Mouse (Mus musculus) left cerebral cortex, postnatal 25 days (tissue): ENCODE results near the gene Smim10l2a. TPM values are rescaled to one million over a fixed set of nuclear protein-coding genes. Genes with fewer than 3 reads are reported as not detected.
"Not testable (repeated sequence)": the region's sequence is repeated elsewhere in the genome, so short reads cannot be mapped to it uniquely, and the experiment has no call there.

Experiments used
- DNase-seq, 2 experiments: peaks; one replicate each; pipeline ENCODE4 v3.0.0; 2022; ENCODE audit warnings: low spot score in 2 of 2, mixed read lengths in 1 of 2
- intact Hi-C: fragments of 180-260 bp; cut with DNase I; formaldehyde crosslinking; loops from one replicate; pipeline ENCODE4 v1.15.1; 2025
- total RNA-seq, 2 experiments: library from RNA; stranded (reverse); gene quantifications; 2 replicates each; pipeline ENCODE4 v1.2.3; 2021

Gene Smim10l2a
- total RNA-seq, result 10 to 100 TPM; 21.2 to 27.9 TPM

DNA sequence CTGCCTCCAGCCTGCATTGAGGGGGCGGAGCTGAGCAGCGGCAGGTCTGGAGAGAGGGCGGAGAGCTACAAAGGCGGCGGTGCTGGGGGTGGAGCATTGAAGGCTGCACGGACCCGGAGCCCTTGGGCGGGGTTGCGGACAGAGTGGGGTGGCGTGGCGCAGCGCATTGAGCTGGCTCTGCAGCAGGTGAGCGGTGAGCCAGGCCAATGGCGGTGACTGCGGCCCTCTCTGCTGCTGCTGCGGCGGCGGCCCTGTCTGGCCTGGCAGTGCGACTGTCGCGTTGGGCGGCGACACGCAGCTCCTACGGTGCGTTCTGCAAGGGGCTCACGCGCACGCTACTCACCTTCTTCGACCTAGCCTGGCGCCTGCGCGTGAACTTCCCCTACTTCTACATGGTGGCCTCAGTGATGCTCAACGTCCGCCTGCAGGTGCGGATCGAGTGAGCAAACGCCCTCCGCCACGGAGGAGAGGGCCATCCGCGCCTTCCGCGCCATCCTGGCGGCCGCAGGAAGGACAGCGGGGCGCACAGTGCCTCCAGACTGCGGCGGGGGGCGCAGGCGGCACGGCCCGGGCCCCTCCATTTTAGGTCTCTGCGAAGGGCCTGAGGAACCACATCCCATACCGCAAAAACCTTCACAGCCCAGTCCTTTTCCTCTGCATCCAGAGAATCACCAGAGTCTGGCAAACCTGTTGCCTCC, at the start of gene Smim10l2a:
Gene Smim10l2a (plus strand): TSS at position 156 of the 698 bp plus-strand sequence.
- intact Hi-C loops, result not testable (repeated sequence)
- peak; percentile 47 to 53 for DNase-seq

- intact Hi-C loops, result no loop called here
- no peak for DNase-seq
Measured at GRCm38 (mm10) chrX:56332046-56332445, 42.3 kb upstream of the Smim10l2a start.

GRCm38 (mm10) chrX:56340305-56340704, 34.1 kb upstream of the Smim10l2a start:
- intact Hi-C loops, result loop anchor here (5.0 kb wide), 1 partner anchor 68 kb away; no protein-coding TSS in a partner anchor
- DNase-seq, result peak; percentile 5 to 22

DNA sequence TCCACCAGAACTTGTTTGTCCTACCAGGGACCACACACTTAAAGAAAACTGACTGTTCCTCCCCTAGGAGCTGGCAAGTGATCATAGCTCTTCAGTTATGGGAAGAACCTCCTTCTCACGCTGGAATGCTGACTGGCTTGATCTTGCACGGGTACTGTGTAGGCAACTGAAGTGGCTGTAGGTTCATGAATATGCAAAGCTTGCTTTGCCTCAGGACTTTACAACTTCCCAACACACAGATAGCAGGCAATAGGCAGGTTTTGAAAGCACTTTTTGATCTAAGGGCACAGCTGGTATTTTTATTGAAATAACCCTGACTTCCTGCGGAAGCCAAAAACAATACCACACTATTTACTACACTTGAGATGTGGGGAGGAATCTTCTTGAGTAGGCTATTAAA, 31.5 kb upstream of the Smim10l2a start:
- DNase-seq, result no peak
- intact Hi-C loops, result loop anchor here (5.0 kb wide), 1 partner anchor 71 kb away; no protein-coding TSS in a partner anchor

GRCm38 (mm10) chrX:56346176-56346931, 28.0 kb upstream of the Smim10l2a start, which contains the start of gene Zfp449:
Gene Zfp449, plus strand, starts transcription at chrX:56346400.
- DNase-seq, result peak; percentile 79 to 89
- intact Hi-C loops, result no loop called here

GRCm38 (mm10) chrX:56346932-56347253, 27.5 kb upstream of the Smim10l2a start:
- peak; percentile 4 to 13 for DNase-seq
- intact Hi-C loops, result no loop called here

DNA sequence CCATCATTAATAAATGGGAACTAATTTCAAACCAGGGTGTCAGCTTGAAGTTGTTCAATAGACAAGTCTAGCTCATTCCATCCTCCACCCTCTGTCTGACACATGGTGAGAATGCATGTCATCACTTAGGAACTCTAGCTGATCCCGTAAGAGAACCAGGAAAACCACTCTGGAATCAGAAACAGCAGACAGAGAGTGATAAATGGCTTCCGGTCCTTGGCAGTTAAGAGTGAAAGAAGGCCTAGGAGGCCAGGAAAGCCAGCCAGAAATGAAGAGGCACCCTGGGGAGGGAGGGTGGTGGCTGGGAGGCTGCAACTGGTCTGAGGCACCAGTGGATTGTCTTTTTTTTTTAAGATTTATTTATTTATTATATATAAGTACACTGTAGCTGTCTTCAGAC, 6.5 kb downstream of the Smim10l2a start:
- intact Hi-C loops, result no loop called here
- no peak for DNase-seq

- intact Hi-C loops, result no loop called here
- DNase-seq, result no peak
Measured at GRCm38 (mm10) chrX:56384142-56384541, 9.8 kb downstream of the Smim10l2a start.

GRCm38 (mm10) chrX:56404646-56405045, 30.3 kb downstream of the Smim10l2a start:
- DNase-seq, result no peak
- intact Hi-C loops, result no loop called here

- no peak for DNase-seq
- intact Hi-C loops, result no loop called here
Measured at GRCm38 (mm10) chrX:56405482-56405881, 31.1 kb downstream of the Smim10l2a start.

GRCm38 (mm10) chrX:56406128-56406527, 31.7 kb downstream of the Smim10l2a start:
- no peak for DNase-seq
- intact Hi-C loops, result no loop called here

GRCm38 (mm10) chrX:56416277-56416676, 41.9 kb downstream of the Smim10l2a start:
- no peak for DNase-seq
- intact Hi-C loops, result no loop called here

DNA sequence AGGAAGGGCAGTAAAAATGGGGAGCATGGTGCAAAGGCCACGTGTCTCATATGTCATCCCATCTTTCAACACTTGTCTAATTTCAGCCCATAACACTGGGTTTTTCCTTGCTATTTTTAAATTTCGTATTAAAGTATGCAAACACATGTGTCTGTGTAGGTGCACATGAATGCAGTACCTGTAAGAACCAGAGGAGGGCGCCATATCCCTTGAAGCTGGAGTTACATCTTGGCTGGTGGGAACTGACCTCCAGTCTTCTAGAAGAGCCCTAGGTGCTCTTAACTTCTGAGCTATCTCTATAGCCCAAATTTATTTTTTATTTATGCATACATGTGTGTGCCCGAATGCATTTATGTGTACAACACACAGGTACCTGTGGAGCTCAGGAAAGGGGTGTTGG, 43.2 kb downstream of the Smim10l2a start:
- DNase-seq, result no peak
- intact Hi-C loops, result no loop called here

Other genes starting within 250 kb of the Smim10l2a start
- under 1 TPM in 1 of 2 experiments, not detected in 1; 0.37 TPM for gene 3830403N18Rik, start 238.0 kb upstream of the Smim10l2a start, total RNA-seq
- gene Gm773, start 161.7 kb upstream of the Smim10l2a start, total RNA-seq, result not detected
- gene Zfp449, start 28.2 kb upstream of the Smim10l2a start, total RNA-seq, result 1 to 10 TPM; 3.3 to 4.1 TPM
- not detected for gene Gm2174, start 73.4 kb downstream of the Smim10l2a start, total RNA-seq
- gene Ints6l, start 80.3 kb downstream of the Smim10l2a start, total RNA-seq, result 10 to 100 TPM; 27.6 to 30.0 TPM
- gene Gm10477, start 150.2 kb downstream of the Smim10l2a start, total RNA-seq, result not detected
- gene Gm648, start 175.0 kb downstream of the Smim10l2a start, total RNA-seq, result not detected
- 10 to 100 TPM; 29.0 TPM for gene Mmgt1, start 223.5 kb downstream of the Smim10l2a start, total RNA-seq
- 10 to 100 TPM; 90.7 to 92.3 TPM for gene Slc9a6, start 235.2 kb downstream of the Smim10l2a start, total RNA-seq